Mouse (Mus musculus) CH12.LX (cell line): ENCODE data around the gene Wfdc3. TPM values are rescaled to one million over a fixed set of nuclear protein-coding genes. Genes with fewer than 3 reads are reported as not detected.
A peak's percentile ranks its signal among the peaks of the same experiment; 100 is the strongest.

Experiments used
- DNase-seq: peaks from one replicate; pipeline ENCODE4 v3.0.0-alpha.2; 2013; ENCODE audit errors: extremely low read depth
- H3K27ac ChIP-seq: 2 replicates; pipeline ENCODE4 v1.5.1; 2012; ENCODE audit warnings: low read depth, mild to moderate bottlenecking, control low read depth, moderate library complexity; ENCODE audit not compliant: insufficient read depth
- H3K27me3 ChIP-seq: replicated peaks from 2 replicates; pipeline ENCODE3; 2012; ENCODE audit warnings: inconsistent platforms
- H3K36me3 ChIP-seq, 2 experiments: replicated peaks in 1 of 2; 2 replicates each; pipeline versions ENCODE3 to v1.6.1; 2012; ENCODE audit warnings: inconsistent platforms in 1 of 2, low read length in 1 of 2, mild to moderate bottlenecking in 1 of 2, mixed read lengths in 1 of 2, moderate library complexity in 1 of 2; ENCODE audit not compliant: control insufficient read depth in 1 of 2, insufficient read depth in 1 of 2
- H3K4me1 ChIP-seq, 2 experiments: 2 replicates each; pipeline ENCODE4 v1.6.1; 2012; ENCODE audit warnings: inconsistent platforms in 1 of 2, moderate library complexity in 1 of 2; ENCODE audit not compliant: insufficient read depth in 2 of 2, control insufficient read depth in 1 of 2
- H3K4me2 ChIP-seq: 2 replicates; pipeline ENCODE4 v1.6.1; 2012; ENCODE audit warnings: low read depth, mild to moderate bottlenecking, control low read depth; ENCODE audit not compliant: poor library complexity, insufficient read depth, severe bottlenecking
- H3K4me3 ChIP-seq, 3 experiments: fragments of 150-350 bp in 1 of 3; sonication (generic) in 1 of 3; replicated peaks in 1 of 3; 2 replicates each; pipeline versions ENCODE3 to v1.5.1; 2011 to 2012; ENCODE audit warnings: low read depth in 2 of 3, low read length in 2 of 3, mild to moderate bottlenecking in 2 of 3, moderate library complexity in 2 of 3, control low read depth in 1 of 3, improper control_type of control experiment in 1 of 3, inconsistent platforms in 1 of 3, mixed read lengths in 1 of 3; ENCODE audit not compliant: poor library complexity in 1 of 3
- H3K79me2 ChIP-seq: replicated peaks from 2 replicates; pipeline ENCODE4 v1.6.1; 2012; ENCODE audit warnings: mild to moderate bottlenecking, moderate library complexity; ENCODE audit not compliant: control insufficient read depth, poor library complexity, insufficient read depth, severe bottlenecking; ENCODE audit errors: extremely low read depth
- H3K9ac ChIP-seq: 2 replicates; pipeline ENCODE4 v1.6.1; 2012; ENCODE audit warnings: low read depth, mild to moderate bottlenecking, control low read depth, moderate library complexity; ENCODE audit not compliant: insufficient read depth
- H3K9me3 ChIP-seq: replicated peaks from 2 replicates; pipeline ENCODE3; 2012; ENCODE audit warnings: low read length, inconsistent platforms, mixed read lengths
- CHD2 ChIP-seq: IDR thresholded peaks from 2 replicates; pipeline ENCODE4 v1.6.1; 2011; ENCODE audit warnings: low read length, improper control_type of control experiment
- CTCF ChIP-seq, 2 experiments: IDR thresholded peaks in 1 of 2; conservative IDR thresholded peaks in 1 of 2; 2 replicates each; pipeline ENCODE4 v1.5.1; 2011 to 2012; ENCODE audit warnings: low read depth in 2 of 2, low read length in 2 of 2, improper control_type of control experiment in 1 of 2, inconsistent platforms in 1 of 2, mild to moderate bottlenecking in 1 of 2, moderate library complexity in 1 of 2
- EP300 ChIP-seq: IDR thresholded peaks from 2 replicates; pipeline ENCODE4 v1.6.1; 2011; ENCODE audit warnings: low read length, improper control_type of control experiment
- GABPA ChIP-seq: IDR thresholded peaks from 2 replicates; pipeline ENCODE4 v1.6.1; 2012; ENCODE audit warnings: low read depth, low read length, improper control_type of control experiment, inconsistent platforms; ENCODE audit not compliant: insufficient replicate concordance
- KAT2A ChIP-seq: IDR thresholded peaks from 2 replicates; pipeline ENCODE4 v1.6.1; 2012; ENCODE audit warnings: low read length, improper control_type of control experiment, inconsistent platforms; ENCODE audit not compliant: insufficient replicate concordance
- MAX ChIP-seq: IDR thresholded peaks from 2 replicates; pipeline ENCODE4 v1.6.1; 2011; ENCODE audit warnings: low read length, improper control_type of control experiment
- MYC ChIP-seq: IDR thresholded peaks from 2 replicates; pipeline ENCODE4 v1.6.1; 2011; ENCODE audit warnings: low read depth, mild to moderate bottlenecking, improper control_type of control experiment, low read length
- NRF1 ChIP-seq: IDR thresholded peaks from 2 replicates; pipeline ENCODE4 v1.6.1; 2014; ENCODE audit warnings: low read depth, mild to moderate bottlenecking, inconsistent platforms, low read length, improper control_type of control experiment, moderate library complexity
- PAX5 ChIP-seq: IDR thresholded peaks from 2 replicates; pipeline ENCODE4 v1.6.1; 2012; ENCODE audit warnings: low read length, inconsistent platforms, mixed read lengths
- POLR2A ChIP-seq: IDR thresholded peaks from 2 replicates; pipeline ENCODE4 v1.6.1; 2011; ENCODE audit warnings: low read depth, mild to moderate bottlenecking, improper control_type of control experiment, low read length
- POLR2AphosphoS2 ChIP-seq: IDR thresholded peaks from 2 replicates; pipeline ENCODE4 v1.6.1; 2011; ENCODE audit warnings: low read depth, low read length, improper control_type of control experiment
- RAD21 ChIP-seq: IDR thresholded peaks from 2 replicates; pipeline ENCODE4 v1.6.1; 2011; ENCODE audit warnings: low read depth, mild to moderate bottlenecking, low read length, improper control_type of control experiment, moderate library complexity
- RCOR1 ChIP-seq: conservative IDR thresholded peaks from 2 replicates; pipeline ENCODE4 v1.6.1; 2012; ENCODE audit warnings: low read depth, mild to moderate bottlenecking, inconsistent platforms, low read length, improper control_type of control experiment
- SIN3A ChIP-seq: IDR thresholded peaks from 2 replicates; pipeline ENCODE4 v1.6.1; 2012; ENCODE audit warnings: low read length, improper control_type of control experiment, inconsistent platforms
- USF2 ChIP-seq: conservative IDR thresholded peaks from 2 replicates; pipeline ENCODE4 v1.6.1; 2011; ENCODE audit warnings: low read depth, low read length, improper control_type of control experiment
- ZC3H11A ChIP-seq: IDR thresholded peaks from 2 replicates; pipeline ENCODE4 v1.6.1; 2012; ENCODE audit warnings: low read depth, mild to moderate bottlenecking, inconsistent platforms, low read length, improper control_type of control experiment
- ZKSCAN1 ChIP-seq: IDR thresholded peaks from 2 replicates; pipeline ENCODE4 v1.6.1; 2012; ENCODE audit warnings: low read depth, inconsistent platforms, low read length, improper control_type of control experiment, borderline replicate concordance
- ZMIZ1 ChIP-seq: IDR thresholded peaks from 2 replicates; pipeline ENCODE4 v1.6.1; 2012; ENCODE audit warnings: low read depth, mild to moderate bottlenecking, inconsistent platforms, low read length, improper control_type of control experiment
- ZNF384 ChIP-seq: IDR thresholded peaks from 2 replicates; pipeline ENCODE4 v1.6.1; 2012; ENCODE audit warnings: low read depth, low read length, improper control_type of control experiment, inconsistent platforms
- dilution Hi-C: fragments of 300-500 bp; cut with MboI; formaldehyde crosslinking; loops from 2 replicates; pipeline ENCODE4 v1.14.3; 2020; ENCODE audit warnings: low sequenced_read_pairs; ENCODE audit not compliant: extremely low pct_unique_long_range_greater_than_20kb, extremely low pct_ligation_motif_present
- in situ Hi-C: fragments of 300-500 bp; cut with MboI; formaldehyde crosslinking; loops from 3 replicates; pipeline ENCODE4 v1.14.3; 2019; ENCODE audit warnings: low sequenced_read_pairs, low pct_ligation_motif_present, low pct_unique_long_range_greater_than_20kb, mixed read lengths
- polyA plus RNA-seq: library from polyadenylated mRNA; unstranded; fragments of >175 nt; gene quantifications from 2 replicates; pipeline ENCODE4 v1.2.1, GENCODE M21; 2012; ENCODE audit warnings: low read depth; ENCODE audit not compliant: insufficient read length
- total RNA-seq, 2 experiments: library from RNA; depleted of rRNA; stranded (reverse); fragments of 300-350 nt in 1 of 2; fragments of >200 nt in 1 of 2; gene quantifications; 2 replicates each; pipeline ENCODE4 v1.2.3; 2012 to 2014

Gene Wfdc3
- total and polyA plus RNA-seq, 3 experiments, result 0.21 TPM; not detected in 2

DNA sequence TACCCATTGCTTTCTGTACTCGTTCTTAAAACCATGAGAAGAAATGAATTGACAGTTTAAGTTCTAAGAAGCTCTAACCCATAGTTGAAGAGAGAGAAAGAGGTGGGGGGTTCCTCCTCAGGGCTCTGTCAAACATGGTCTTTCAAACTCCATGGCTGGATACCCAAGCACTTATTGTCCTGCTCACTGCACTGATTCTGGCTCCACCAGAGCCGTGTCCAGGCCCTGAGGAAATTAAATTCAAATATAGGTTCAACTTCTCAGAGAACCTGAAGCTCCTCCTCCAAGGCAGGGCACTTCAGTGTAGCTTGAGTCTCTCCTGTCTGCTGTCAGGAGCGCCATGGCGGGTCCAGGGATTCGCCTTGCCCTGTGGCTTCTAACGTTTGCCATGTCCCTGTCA lies 30.7 kb downstream of the Wfdc3 start, which contains the start of gene Spint5:
TSS of gene Spint5 (plus strand) at position 301 of the 400 bp plus-strand sequence.
- Histone ChIP-seq H3K9me3 (peaks cover 2% of the 10 kb centered on the region), H3K4me1 (0 out of 4 replicates have a peak, but pooled peaks cover 0 to 4% of the 10 kb centered on the region in 2 experiments), H3K27ac (no peak within 1 kb of the TSS), H3K36me3 (no peaks in the 10 kb centered on the region), H3K79me2 (no peaks in the 10 kb centered on the region)
- TF ChIP-seq POLR2AphosphoS2, result no peak
- no peak for TF ChIP-seq CTCF (conservative IDR thresholded peaks at IDR 0.05 in 1 of 2, IDR thresholded peaks at IDR 0.05 in 1 of 2; ENCODE audit: low read depth in 2 of 2, low read length in 2 of 2)
- no peak for TF ChIP-seq POLR2A
- TF ChIP-seq, all 38 proteins: peak for 0
- Histone ChIP-seq H3K9ac (peak within 1 kb of the TSS; percentile 41), H3K4me2 (peak within 1 kb of the TSS; percentile 42; the same call in 1 of the 2 replicates), H3K4me3 (peak within 1 kb of the TSS in 1 of 3 experiments; percentile 12), H3K27me3 (peaks cover 70% of the 10 kb centered on the region)
- dilution Hi-C loops, result no loop called here
- DNase-seq, result no peak
- in situ Hi-C loops, result no loop called here

GRCm38 (mm10) chr2:164705991-164706390 lies 39.7 kb downstream of the Wfdc3 start:
- H3K9me3 ChIP-seq, result peaks cover 8% of the 10 kb centered on the region
- 0 out of 4 replicates have a peak, but pooled peaks cover 0 to 1% of the 10 kb centered on the region in 2 experiments for H3K4me1 ChIP-seq
- no peaks in the 10 kb centered on the region for H3K79me2 ChIP-seq
- no peak overlapping the region for H3K9ac ChIP-seq
- in situ Hi-C loops (no loop called here), dilution Hi-C loops (no loop called here)
- peaks cover 68% of the 10 kb centered on the region for H3K27me3 ChIP-seq
- no peak for DNase-seq
- no peak overlapping the region for H3K4me3 ChIP-seq
- no peak overlapping the region for H3K27ac ChIP-seq
- TF ChIP-seq POLR2A (no peak), NRF1 (no peak), KAT2A (no peak), ZKSCAN1 (no peak), GABPA (no peak), ZNF384 (no peak), RAD21 (no peak)
- H3K36me3 ChIP-seq, result no peaks in the 10 kb centered on the region
- H3K4me2 ChIP-seq, result no peak overlapping the region

DNA sequence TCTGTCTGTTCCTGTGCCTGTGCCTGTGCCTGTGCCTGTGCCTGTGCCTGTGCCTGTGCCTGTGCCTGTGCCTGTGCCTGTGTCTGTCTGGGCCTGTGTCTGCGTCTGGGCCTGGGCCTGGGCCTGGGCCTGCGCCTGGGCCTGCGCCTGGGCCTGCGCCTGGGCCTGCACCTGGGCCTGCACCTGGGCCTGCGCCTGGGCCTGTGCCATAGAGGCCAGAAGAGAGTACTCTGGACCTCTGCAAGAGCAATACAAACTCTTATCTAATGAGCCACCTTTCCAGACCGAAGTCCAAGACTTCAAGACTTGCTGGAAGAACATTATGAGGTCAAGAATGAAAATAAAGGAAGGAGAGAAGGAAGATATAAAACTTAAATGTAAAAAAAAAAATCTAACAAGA lies 40.4 kb downstream of the Wfdc3 start:
- dilution Hi-C loops, result no loop called here
- TF ChIP-seq EP300, result no peak
- TF ChIP-seq CHD2, result no peak
- TF ChIP-seq ZMIZ1, result no peak
- no peak for TF ChIP-seq ZC3H11A
- TF ChIP-seq PAX5, result no peak
- TF ChIP-seq CTCF (conservative IDR thresholded peaks at IDR 0.05 in 1 of 2, IDR thresholded peaks at IDR 0.05 in 1 of 2; ENCODE audit: low read depth in 2 of 2, low read length in 2 of 2), result no peak
- no peak for TF ChIP-seq POLR2AphosphoS2
- TF ChIP-seq SIN3A, result no peak
- TF ChIP-seq RCOR1, result no peak
- no peak for TF ChIP-seq MAX
- no peak for TF ChIP-seq MYC
- no peak for TF ChIP-seq USF2
- TF ChIP-seq, all 38 proteins: peak for 0

More for the DNA sequence above, 40.4 kb downstream of the Wfdc3 start:
- 0 out of 4 replicates have a peak, but pooled peaks cover 0 to 2% of the 10 kb centered on the region in 2 experiments for H3K4me1 ChIP-seq
- H3K9ac ChIP-seq, result no peak overlapping the region
- H3K4me2 ChIP-seq, result no peak overlapping the region
- peaks cover 8% of the 10 kb centered on the region for H3K9me3 ChIP-seq
- no peak for DNase-seq
- in situ Hi-C loops, result no loop called here
- peaks cover 74% of the 10 kb centered on the region for H3K27me3 ChIP-seq
- no peaks in the 10 kb centered on the region for H3K79me2 ChIP-seq
- H3K27ac ChIP-seq, result no peak overlapping the region
- no peak overlapping the region for H3K4me3 ChIP-seq
- no peaks in the 10 kb centered on the region for H3K36me3 ChIP-seq
